Mouse (Mus musculus) lung, postnatal 0 days (tissue): ENCODE results near the gene Hapln3.

Source experiments
- CTCF ChIP-seq: IDR thresholded peaks from 2 replicates; pipeline ENCODE4 v1.5.1; 2016; ENCODE audit warnings: antibody characterized with exemption, mild to moderate bottlenecking
- EP300 ChIP-seq: IDR thresholded peaks from 2 replicates; pipeline ENCODE4 v1.6.1; 2016; ENCODE audit warnings: antibody characterized with exemption, mild to moderate bottlenecking, control low read depth

DNA sequence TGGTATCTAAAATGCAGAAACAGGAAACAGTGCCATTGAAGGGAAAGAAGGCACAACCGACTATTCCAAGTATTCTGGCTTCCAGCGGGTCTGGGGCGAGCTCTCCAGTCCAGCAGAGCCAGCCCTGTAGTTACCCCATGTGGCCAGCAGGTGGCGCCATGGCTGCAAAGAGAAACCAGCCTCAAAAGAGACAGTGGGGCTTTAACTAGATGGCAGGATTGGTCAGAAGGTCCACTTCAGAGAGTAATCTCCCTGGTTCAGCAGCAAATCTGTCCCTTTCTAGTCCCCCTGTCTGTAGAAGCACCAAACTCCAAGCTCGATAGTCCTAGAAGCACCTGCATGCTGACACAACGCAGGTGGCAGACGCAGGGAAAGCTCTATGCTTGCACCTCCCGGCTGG, 10.1 kb upstream of the Hapln3 start:
- TF ChIP-seq CTCF: peak; percentile 98
- no peak for TF ChIP-seq EP300
